Mouse (Mus musculus): ENCODE data around the gene Ifih1. TPM values are rescaled to one million over a fixed set of nuclear protein-coding genes. Genes with fewer than 3 reads are reported as not detected.

The Ifih1 gene
- total RNA-seq (2014; rRNA removed): 21.0 and 27.9 TPM in 2 replicates
- 6.0 and 7.4 TPM in 2 replicates for polyA plus RNA-seq (2012; rRNA removed)

GRCm38 (mm10) chr2:62646014-62646645 lies at the start of gene Ifih1:
Gene Ifih1 (minus strand): TSS chr2:62646255.
- Histone ChIP-seq H3K9ac (ENCODE audit: low read depth, low read length) (peak within 1 kb of the TSS; percentile 82), H3K36me3 (ENCODE audit: control insufficient read depth, insufficient read depth, low read length) (no peaks in the 10 kb centered on the region), H3K27me3 (ENCODE audit: control insufficient read depth, insufficient read depth, low read length) (no peaks in the 10 kb centered on the region), H3K27ac (replicated peaks; ENCODE audit: insufficient read depth, low read depth, low read length) (peak within 1 kb of the TSS; percentile 66), H3K4me3 (ENCODE audit: insufficient read depth, low read depth, low read length) (peak within 1 kb of the TSS; percentile 78), H3K4me1 (ENCODE audit: control insufficient read depth, insufficient read depth, low read length) (peaks cover 9% of the 10 kb centered on the region; the same call in 1 of the 2 replicates), H3K79me2 (ENCODE audit: control insufficient read depth, insufficient read depth, low read length) (peaks cover 5% of the 10 kb centered on the region; the same call in 1 of the 2 replicates)
- under 1% methylated on average over 30 of the region's 30 CpGs for WGBS
- TF ChIP-seq CTCF (IDR thresholded peaks at IDR 0.05; ENCODE audit: low read depth, low read length) (peak; percentile 48), POLR2A (IDR thresholded peaks at IDR 0.05; ENCODE audit: extremely low read depth, insufficient read depth, low read length) (0 out of 2 replicates have a peak, but pooled peaks have one; percentile 30)
- peak; percentile 90 for DNase-seq (ENCODE audit: extremely low read depth, low read depth, low spot score)

- H3K79me2 ChIP-seq (ENCODE audit: control insufficient read depth, insufficient read depth, low read length): no peaks in the 10 kb centered on the region
- no peaks in the 10 kb centered on the region for H3K27me3 ChIP-seq (ENCODE audit: control insufficient read depth, insufficient read depth, low read length)
- no peak overlapping the region for H3K4me3 ChIP-seq (ENCODE audit: insufficient read depth, low read depth, low read length)
- peaks cover 3% of the 10 kb centered on the region; the same call in 1 of the 2 replicates for H3K36me3 ChIP-seq (ENCODE audit: control insufficient read depth, insufficient read depth, low read length)
- no peak overlapping the region for H3K27ac ChIP-seq (replicated peaks; ENCODE audit: insufficient read depth, low read depth, low read length)
- peaks cover 2% of the 10 kb centered on the region for H3K4me1 ChIP-seq (ENCODE audit: control insufficient read depth, insufficient read depth, low read length)
- peak; percentile 34 for DNase-seq (ENCODE audit: extremely low read depth, low read depth, low spot score)
- no peak for TF ChIP-seq CTCF (IDR thresholded peaks at IDR 0.05; ENCODE audit: low read depth, low read length)
- TF ChIP-seq POLR2A (IDR thresholded peaks at IDR 0.05; ENCODE audit: extremely low read depth, insufficient read depth, low read length): no peak
- 66% methylated on average over 6 of the region's 6 CpGs for WGBS
- H3K9ac ChIP-seq (ENCODE audit: low read depth, low read length): no peak overlapping the region
These were observed 39.9 kb upstream of the Ifih1 start for GRCm38 (mm10) chr2:62685934-62686333.

- peaks cover 3% of the 10 kb centered on the region; the same call in 1 of the 2 replicates for H3K36me3 ChIP-seq (ENCODE audit: control insufficient read depth, insufficient read depth, low read length)
- H3K4me3 ChIP-seq (ENCODE audit: insufficient read depth, low read depth, low read length): no peak overlapping the region
- peaks cover 2% of the 10 kb centered on the region for H3K4me1 ChIP-seq (ENCODE audit: control insufficient read depth, insufficient read depth, low read length)
- H3K27ac ChIP-seq (replicated peaks; ENCODE audit: insufficient read depth, low read depth, low read length): no peak overlapping the region
- TF ChIP-seq POLR2A (IDR thresholded peaks at IDR 0.05; ENCODE audit: extremely low read depth, insufficient read depth, low read length): no peak
- no peak for TF ChIP-seq CTCF (IDR thresholded peaks at IDR 0.05; ENCODE audit: low read depth, low read length)
- 59% methylated on average over 3 of the region's 3 CpGs for WGBS
- no peak overlapping the region for H3K9ac ChIP-seq (ENCODE audit: low read depth, low read length)
- H3K27me3 ChIP-seq (ENCODE audit: control insufficient read depth, insufficient read depth, low read length): no peaks in the 10 kb centered on the region
- no peaks in the 10 kb centered on the region for H3K79me2 ChIP-seq (ENCODE audit: control insufficient read depth, insufficient read depth, low read length)
- peak; percentile 18 for DNase-seq (ENCODE audit: extremely low read depth, low read depth, low spot score)
These were observed 39.0 kb upstream of the Ifih1 start for GRCm38 (mm10) chr2:62684989-62685595.

GRCm38 (mm10) chr2:62681667-62682066 lies 35.6 kb upstream of the Ifih1 start:
- Histone ChIP-seq H3K4me1 (ENCODE audit: control insufficient read depth, insufficient read depth, low read length) (peaks cover 2% of the 10 kb centered on the region), H3K4me3 (ENCODE audit: insufficient read depth, low read depth, low read length) (no peak overlapping the region), H3K79me2 (ENCODE audit: control insufficient read depth, insufficient read depth, low read length) (no peaks in the 10 kb centered on the region), H3K36me3 (ENCODE audit: control insufficient read depth, insufficient read depth, low read length) (no peaks in the 10 kb centered on the region), H3K27me3 (ENCODE audit: control insufficient read depth, insufficient read depth, low read length) (no peaks in the 10 kb centered on the region), H3K27ac (replicated peaks; ENCODE audit: insufficient read depth, low read depth, low read length) (no peak overlapping the region), H3K9ac (ENCODE audit: low read depth, low read length) (no peak overlapping the region)
- TF ChIP-seq POLR2A (IDR thresholded peaks at IDR 0.05; ENCODE audit: extremely low read depth, insufficient read depth, low read length) (no peak), CTCF (IDR thresholded peaks at IDR 0.05; ENCODE audit: low read depth, low read length) (no peak)
- no peak for DNase-seq (ENCODE audit: extremely low read depth, low read depth, low spot score)
- WGBS: 85% methylated on average over 8 of the region's 8 CpGs

- H3K9ac ChIP-seq (ENCODE audit: low read depth, low read length): no peak overlapping the region
- no peak for TF ChIP-seq CTCF (IDR thresholded peaks at IDR 0.05; ENCODE audit: low read depth, low read length)
- TF ChIP-seq POLR2A (IDR thresholded peaks at IDR 0.05; ENCODE audit: extremely low read depth, insufficient read depth, low read length): no peak
- H3K27ac ChIP-seq (replicated peaks; ENCODE audit: insufficient read depth, low read depth, low read length): no peak overlapping the region
- no peaks in the 10 kb centered on the region for H3K79me2 ChIP-seq (ENCODE audit: control insufficient read depth, insufficient read depth, low read length)
- no peaks in the 10 kb centered on the region for H3K4me1 ChIP-seq (ENCODE audit: control insufficient read depth, insufficient read depth, low read length)
- no peak overlapping the region for H3K4me3 ChIP-seq (ENCODE audit: insufficient read depth, low read depth, low read length)
- no peaks in the 10 kb centered on the region for H3K27me3 ChIP-seq (ENCODE audit: control insufficient read depth, insufficient read depth, low read length)
- 0 out of 2 replicates have a peak, but pooled peaks cover 3% of the 10 kb centered on the region for H3K36me3 ChIP-seq (ENCODE audit: control insufficient read depth, insufficient read depth, low read length)
- 85% methylated on average over 5 of the region's 5 CpGs for WGBS
- DNase-seq (ENCODE audit: extremely low read depth, low read depth, low spot score): no peak
These were observed 26.7 kb upstream of the Ifih1 start for GRCm38 (mm10) chr2:62672788-62673187.

Data from liver, adult 2 months (tissue).